Mouse (Mus musculus) 3T3-L1 (cell line): ENCODE measurements at regions not wholly inside any gene's neighbourhood (a gene's known extent, or its start where the extent isn't known, plus 50 kb on each side); places are given as distances from the start of the nearest gene placed in this dataset.
A peak's percentile ranks its signal among the peaks of the same experiment; 100 is the strongest.

Experiments used
- DNase-seq: peaks from one replicate; pipeline ENCODE4 v3.0.0-alpha.2; 2015; ENCODE audit warnings: low read depth, low spot score

- DNase-seq = peak; percentile 73
Measured at GRCm38 (mm10) chr2:46491081-46491480, 1373.9 kb upstream of the Zeb2 start.

GRCm38 (mm10) chr2:46468936-46469629 lies 1351.9 kb upstream of the Zeb2 start:
- DNase-seq = no peak

- peak; percentile 27 for DNase-seq
Measured at GRCm38 (mm10) chr2:46465389-46465788, 1348.2 kb upstream of the Zeb2 start.

- DNase-seq = no peak
Measured at GRCm38 (mm10) chr2:46464913-46465312, 1347.7 kb upstream of the Zeb2 start.

GRCm38 (mm10) chr2:46462670-46463069 lies 1345.5 kb upstream of the Zeb2 start:
- DNase-seq = no peak

GRCm38 (mm10) chr2:46450698-46451097 lies 1333.5 kb upstream of the Zeb2 start:
- DNase-seq = peak; percentile 33

- peak; percentile 57 for DNase-seq
Measured at GRCm38 (mm10) chr2:46445306-46445705, 1328.1 kb upstream of the Zeb2 start.

- DNase-seq = peak; percentile 94
Measured at GRCm38 (mm10) chr2:46443686-46444180, 1326.5 kb upstream of the Zeb2 start.

- peak; percentile 89 for DNase-seq
Measured at GRCm38 (mm10) chr2:46443061-46443685, 1326.0 kb upstream of the Zeb2 start.

GRCm38 (mm10) chr2:46442576-46442975 lies 1325.4 kb upstream of the Zeb2 start:
- DNase-seq = peak; percentile 77

- peak; percentile 46 for DNase-seq
Measured at GRCm38 (mm10) chr2:46441927-46442326, 1324.7 kb upstream of the Zeb2 start.

GRCm38 (mm10) chr2:46441348-46441747 lies 1324.2 kb upstream of the Zeb2 start:
- DNase-seq = peak; percentile 5

GRCm38 (mm10) chr2:46440038-46440437 lies 1322.8 kb upstream of the Zeb2 start:
- DNase-seq = no peak

- DNase-seq = no peak
Measured at GRCm38 (mm10) chr2:46418281-46418680, 1301.1 kb upstream of the Zeb2 start.

- no peak for DNase-seq
Measured at GRCm38 (mm10) chr2:46402373-46403114, 1285.3 kb upstream of the Zeb2 start.

GRCm38 (mm10) chr2:46394161-46394560 lies 1277.0 kb upstream of the Zeb2 start:
- DNase-seq = peak; percentile 58

GRCm38 (mm10) chr2:46372847-46373461 lies 1255.8 kb upstream of the Zeb2 start:
- no peak for DNase-seq

GRCm38 (mm10) chr2:46371755-46372154 lies 1254.6 kb upstream of the Zeb2 start:
- DNase-seq = peak; percentile 17

GRCm38 (mm10) chr2:46370949-46371348 lies 1253.8 kb upstream of the Zeb2 start:
- DNase-seq = peak; percentile 82

- no peak for DNase-seq
Measured at GRCm38 (mm10) chr2:46368882-46369281, 1251.7 kb upstream of the Zeb2 start.

GRCm38 (mm10) chr2:46366135-46366485 lies 1248.9 kb upstream of the Zeb2 start:
- DNase-seq = no peak
